Mouse (Mus musculus) ES-Bruce4 (cell line): ENCODE data around the gene Ube2a. TPM values are rescaled to one million over a fixed set of nuclear protein-coding genes. Genes with fewer than 3 reads are reported as not detected.

Source experiments
- H3K27ac ChIP-seq: 2 replicates; pipeline ENCODE4 v1.5.1; 2012; ENCODE audit warnings: low read length, inconsistent platforms; ENCODE audit not compliant: insufficient read depth
- H3K27me3 ChIP-seq: 2 replicates; pipeline ENCODE4 v1.6.1; 2012; ENCODE audit warnings: mild to moderate bottlenecking, low read length, inconsistent platforms; ENCODE audit not compliant: control insufficient read depth, poor library complexity, insufficient read depth, severe bottlenecking
- H3K36me3 ChIP-seq: 2 replicates; pipeline ENCODE4 v1.6.1; 2012; ENCODE audit warnings: inconsistent platforms, mild to moderate bottlenecking, low read length, moderate library complexity; ENCODE audit not compliant: control insufficient read depth, poor library complexity, insufficient read depth, severe bottlenecking
- H3K4me1 ChIP-seq: one replicate; pipeline ENCODE4 v1.8.1; 2011; ENCODE audit warnings: low read length; ENCODE audit not compliant: control insufficient read depth, insufficient read depth
- H3K4me3 ChIP-seq: 2 replicates; pipeline ENCODE4 v1.5.1; 2011; ENCODE audit warnings: low read depth, mild to moderate bottlenecking, low read length
- H3K9ac ChIP-seq: 2 replicates; pipeline ENCODE4 v1.6.1; 2012; ENCODE audit warnings: low read depth, mild to moderate bottlenecking, inconsistent platforms; ENCODE audit not compliant: poor library complexity, severe bottlenecking
- H3K9me3 ChIP-seq: replicated peaks from 2 replicates; pipeline ENCODE4 v1.6.1; 2012; ENCODE audit warnings: mild to moderate bottlenecking, low read length, inconsistent platforms; ENCODE audit not compliant: control insufficient read depth, poor library complexity, insufficient read depth, severe bottlenecking
- CTCF ChIP-seq: IDR thresholded peaks from one replicate; pipeline ENCODE4 v1.8.1; 2011; ENCODE audit warnings: low read depth, low read length
- EP300 ChIP-seq: IDR thresholded peaks from 2 replicates; pipeline ENCODE4 v1.6.1; 2011; ENCODE audit warnings: low read depth, low read length; ENCODE audit not compliant: insufficient read depth
- POLR2A ChIP-seq: IDR thresholded peaks from one replicate; pipeline ENCODE4 v1.8.1; 2011; ENCODE audit warnings: low read length; ENCODE audit not compliant: insufficient read depth
- polyA plus RNA-seq: library from polyadenylated mRNA; stranded (reverse); fragments of >200 nt; gene quantifications from 2 replicates; pipeline ENCODE4 v1.2.4, GENCODE M21; 2011; ENCODE audit warnings: low read depth; ENCODE audit not compliant: missing spikeins, insufficient read depth, insufficient read length

The Ube2a gene
- polyA plus RNA-seq, 1 experiment, result 112 TPM

- Histone ChIP-seq H3K9ac (no peak overlapping the region), H3K36me3 (no peaks in the 10 kb centered on the region), H3K4me1 (no peaks in the 10 kb centered on the region), H3K27me3 (no peaks in the 10 kb centered on the region), H3K9me3 (no peaks in the 10 kb centered on the region), H3K27ac (no peak overlapping the region), H3K4me3 (no peak overlapping the region)
- TF ChIP-seq POLR2A (no peak), CTCF (no peak), EP300 (no peak)
These were observed 37.6 kb downstream of the Ube2a start for GRCm38 (mm10) chrX:36911343-36911742.

- H3K4me3 ChIP-seq, result no peak overlapping the region
These were observed 44.0 kb downstream of the Ube2a start for GRCm38 (mm10) chrX:36917749-36918148.

GRCm38 (mm10) chrX:36921346-36921745, 47.6 kb downstream of the Ube2a start:
- Histone ChIP-seq H3K4me3 (no peak overlapping the region), H3K36me3 (no peaks in the 10 kb centered on the region), H3K9ac (no peak overlapping the region), H3K4me1 (no peaks in the 10 kb centered on the region), H3K27ac (no peak overlapping the region), H3K9me3 (no peaks in the 10 kb centered on the region), H3K27me3 (no peaks in the 10 kb centered on the region)
- no peak for TF ChIP-seq CTCF
- TF ChIP-seq POLR2A, result no peak
- TF ChIP-seq EP300, result no peak

More at GRCm38 (mm10) chrX:36917749-36918148, 44.0 kb downstream of the Ube2a start:
- Histone ChIP-seq H3K27ac (no peak overlapping the region), H3K36me3 (no peaks in the 10 kb centered on the region), H3K27me3 (no peaks in the 10 kb centered on the region), H3K9me3 (no peaks in the 10 kb centered on the region), H3K4me1 (no peaks in the 10 kb centered on the region), H3K9ac (no peak overlapping the region)
- TF ChIP-seq EP300 (no peak), CTCF (no peak), POLR2A (no peak)

- H3K9ac ChIP-seq, result no peak overlapping the region
- no peaks in the 10 kb centered on the region for H3K36me3 ChIP-seq
- H3K4me1 ChIP-seq, result peaks cover 3% of the 10 kb centered on the region
- H3K9me3 ChIP-seq, result no peaks in the 10 kb centered on the region
- H3K4me3 ChIP-seq, result no peak overlapping the region
- no peaks in the 10 kb centered on the region for H3K27me3 ChIP-seq
- H3K27ac ChIP-seq, result no peak overlapping the region
- TF ChIP-seq EP300, result no peak
- TF ChIP-seq CTCF, result no peak
- no peak for TF ChIP-seq POLR2A
These were observed 55.1 kb downstream of the Ube2a start for GRCm38 (mm10) chrX:36928791-36929190.

GRCm38 (mm10) chrX:36929694-36930093, 56.0 kb downstream of the Ube2a start:
- H3K36me3 ChIP-seq, result no peaks in the 10 kb centered on the region
- no peaks in the 10 kb centered on the region for H3K9me3 ChIP-seq
- H3K4me1 ChIP-seq, result peaks cover 3% of the 10 kb centered on the region
- no peak overlapping the region for H3K27ac ChIP-seq
- TF ChIP-seq CTCF (no peak), POLR2A (no peak), EP300 (no peak)
- no peak overlapping the region for H3K4me3 ChIP-seq
- H3K9ac ChIP-seq, result no peak overlapping the region
- H3K27me3 ChIP-seq, result no peaks in the 10 kb centered on the region

- no peak overlapping the region for H3K27ac ChIP-seq
- no peak for TF ChIP-seq POLR2A
- no peak for TF ChIP-seq EP300
- TF ChIP-seq CTCF, result no peak
These were observed 56.9 kb downstream of the Ube2a start for GRCm38 (mm10) chrX:36930574-36930973.

More at GRCm38 (mm10) chrX:36930574-36930973, 56.9 kb downstream of the Ube2a start:
- no peaks in the 10 kb centered on the region for H3K27me3 ChIP-seq
- H3K4me1 ChIP-seq, result peaks cover 3% of the 10 kb centered on the region
- no peaks in the 10 kb centered on the region for H3K9me3 ChIP-seq
- H3K9ac ChIP-seq, result no peak overlapping the region
- no peaks in the 10 kb centered on the region for H3K36me3 ChIP-seq
- H3K4me3 ChIP-seq, result no peak overlapping the region

Other genes starting within 250 kb of the Ube2a start
- gene Akap17b, start 228.5 kb upstream of the Ube2a start, polyA plus RNA-seq, result 8.5 and 9.1 TPM in 2 replicates
- gene Slc25a43, start 130.2 kb upstream of the Ube2a start, polyA plus RNA-seq, result 5.2 and 7.8 TPM in 2 replicates
- 680 TPM in 2 replicates for gene Slc25a5, start 78.2 kb upstream of the Ube2a start, polyA plus RNA-seq
- 20.2 and 20.7 TPM in 2 replicates for gene C330007P06Rik, start 211 bp downstream of the Ube2a start, polyA plus RNA-seq
- 15.2 and 17.7 TPM in 2 replicates for gene Nkrf, start 29.0 kb downstream of the Ube2a start, polyA plus RNA-seq
- 18.5 and 20.4 TPM in 2 replicates for gene Sept6, start 117.9 kb downstream of the Ube2a start, polyA plus RNA-seq
- not detected in 2 replicates for gene Sowahd, start 174.9 kb downstream of the Ube2a start, polyA plus RNA-seq
- gene Rpl39, start 211.5 kb downstream of the Ube2a start, polyA plus RNA-seq, result 1,538 and 1,601 TPM in 2 replicates
- gene Upf3b, start 236.4 kb downstream of the Ube2a start, polyA plus RNA-seq, result 57.0 and 61.2 TPM in 2 replicates